Mouse (Mus musculus): ENCODE data around the gene Gm28035. TPM values are rescaled to one million over a fixed set of nuclear protein-coding genes. Genes with fewer than 3 reads are reported as not detected.
A peak's percentile ranks its signal among the peaks of the same experiment; 100 is the strongest.

Gm28035 gene
- polyA plus RNA-seq, 1 experiment from 2014 or later: 0.05 TPM

DNA sequence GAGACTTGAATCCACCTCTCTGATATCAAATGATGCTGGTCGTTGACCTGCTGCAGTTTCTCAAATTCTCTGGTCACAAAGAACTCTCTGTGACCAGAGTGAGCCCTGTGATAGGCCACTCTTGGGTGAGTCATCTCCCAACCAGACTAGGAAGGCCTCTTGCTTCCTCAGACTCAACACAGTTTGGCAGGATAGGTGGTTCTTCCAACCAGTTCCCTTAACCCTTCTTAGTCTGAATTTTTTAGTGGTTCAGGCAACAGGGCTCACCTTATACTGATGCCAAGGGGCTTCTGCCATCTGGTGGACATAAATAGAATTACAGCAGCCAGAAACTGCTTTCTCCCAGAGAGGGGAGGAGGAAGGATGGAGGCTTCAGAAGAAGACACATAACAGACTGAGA is 29.8 kb downstream of the Gm28035 start:
- Histone ChIP-seq H3K4me3 (ENCODE audit: low read depth, low read length) (no peak overlapping the region), H3K9me3 (ENCODE audit: control insufficient read depth, low read length) (no peaks in the 10 kb centered on the region), H3K9ac (ENCODE audit: low read length) (no peak overlapping the region), H3K4me2 (replicated peaks; ENCODE audit: low read depth) (no peak overlapping the region), H3K27ac (replicated peaks) (peak overlapping the region; percentile 26; the same call in 1 of the 2 replicates), H3K36me3 (ENCODE audit: control insufficient read depth, insufficient read depth, low read length) (peaks cover 3% of the 10 kb centered on the region; the same call in 1 of the 2 replicates), H3K4me1 (replicated peaks; ENCODE audit: control insufficient read depth, insufficient read depth) (peaks cover 10% of the 10 kb centered on the region), H3K27me3 (ENCODE audit: control insufficient read depth, insufficient read depth, low read length) (no peaks in the 10 kb centered on the region)
- TF ChIP-seq CTCF (IDR thresholded peaks at IDR 0.05; ENCODE audit: low read depth): peak; percentile 98
- no peak for TF ChIP-seq EP300 (optimal IDR thresholded peaks at IDR 0.05)
- DNase-seq (ENCODE audit: low spot score): peak; percentile 46
- ATAC-seq (ENCODE audit: low FRiP score, low TSS enrichment): peak; percentile 89
- WGBS: 0% methylated on average over 1 of the region's 1 CpGs

DNA sequence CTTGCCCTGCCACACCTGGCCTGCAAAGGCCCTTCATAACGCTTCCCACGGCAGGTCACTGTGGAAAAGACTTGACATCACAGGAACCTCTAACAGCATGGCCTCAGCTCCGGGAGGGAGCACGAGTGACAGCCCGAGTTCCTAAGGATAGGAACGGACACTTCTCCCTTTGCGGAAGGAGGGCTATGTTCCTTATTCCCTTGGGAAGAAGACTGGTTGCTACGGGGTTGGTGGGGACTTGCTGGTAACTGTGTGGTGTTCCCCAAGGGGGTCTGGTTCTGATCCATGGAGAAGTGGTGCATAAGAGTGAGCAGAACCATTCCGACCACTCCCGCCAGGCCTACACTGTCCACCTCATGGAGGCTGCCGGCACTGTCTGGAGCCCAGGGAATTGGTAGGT is 40.4 kb downstream of the Gm28035 start, which contains the start of gene Gm28038:
TSS of gene Gm28038 (plus strand) at position 301 of the 400 bp plus-strand sequence.
- no peaks in the 10 kb centered on the region for H3K27me3 ChIP-seq (ENCODE audit: control insufficient read depth, insufficient read depth, low read length)
- H3K4me1 ChIP-seq (replicated peaks; ENCODE audit: control insufficient read depth, insufficient read depth): peaks cover 5% of the 10 kb centered on the region; the same call in 1 of the 2 replicates
- no peak within 1 kb of the TSS for H3K4me2 ChIP-seq (replicated peaks; ENCODE audit: low read depth)
- no peak within 1 kb of the TSS for H3K9ac ChIP-seq (ENCODE audit: low read length)
- no peak for TF ChIP-seq CTCF (IDR thresholded peaks at IDR 0.05; ENCODE audit: low read depth)
- no peak for TF ChIP-seq EP300 (optimal IDR thresholded peaks at IDR 0.05)
- DNase-seq (ENCODE audit: low spot score) (no peak), ATAC-seq (ENCODE audit: low FRiP score, low TSS enrichment) (no peak)
- H3K9me3 ChIP-seq (ENCODE audit: control insufficient read depth, low read length): no peaks in the 10 kb centered on the region
- no peak within 1 kb of the TSS for H3K27ac ChIP-seq (replicated peaks)
- no peaks in the 10 kb centered on the region for H3K36me3 ChIP-seq (ENCODE audit: control insufficient read depth, insufficient read depth, low read length)
- H3K4me3 ChIP-seq (ENCODE audit: low read depth, low read length): no peak within 1 kb of the TSS
- 91% methylated on average over 11 of the region's 11 CpGs for WGBS

DNA sequence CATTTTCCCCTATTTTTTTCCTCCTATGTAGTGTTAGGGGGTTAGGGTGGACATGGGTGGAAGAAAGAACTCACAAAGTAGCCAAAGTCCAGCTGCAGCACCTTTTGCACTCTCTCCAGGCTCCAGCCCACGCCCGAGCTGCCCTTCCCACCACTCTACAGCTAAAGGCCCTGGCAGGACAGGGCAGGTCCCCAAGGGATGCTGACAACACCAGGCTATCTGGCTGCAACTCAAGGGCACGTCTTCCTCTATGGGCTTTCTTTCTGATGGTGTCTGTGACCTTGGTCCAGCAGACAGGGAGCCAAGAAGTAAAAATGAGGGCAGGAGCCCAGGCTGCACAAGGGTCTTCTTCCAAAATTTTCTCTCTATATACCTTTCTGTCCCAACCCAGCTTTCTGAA is 41.3 kb downstream of the Gm28035 start:
- Histone ChIP-seq H3K36me3 (ENCODE audit: control insufficient read depth, insufficient read depth, low read length) (no peaks in the 10 kb centered on the region), H3K9ac (ENCODE audit: low read length) (no peak overlapping the region), H3K27ac (replicated peaks) (no peak overlapping the region), H3K4me3 (ENCODE audit: low read depth, low read length) (no peak overlapping the region), H3K9me3 (ENCODE audit: control insufficient read depth, low read length) (no peaks in the 10 kb centered on the region), H3K27me3 (ENCODE audit: control insufficient read depth, insufficient read depth, low read length) (no peaks in the 10 kb centered on the region), H3K4me1 (replicated peaks; ENCODE audit: control insufficient read depth, insufficient read depth) (peaks cover 5% of the 10 kb centered on the region; the same call in 1 of the 2 replicates), H3K4me2 (replicated peaks; ENCODE audit: low read depth) (no peak overlapping the region)
- no peak for TF ChIP-seq EP300 (optimal IDR thresholded peaks at IDR 0.05)
- no peak for TF ChIP-seq CTCF (IDR thresholded peaks at IDR 0.05; ENCODE audit: low read depth)
- ATAC-seq (ENCODE audit: low FRiP score, low TSS enrichment) (no peak), DNase-seq (ENCODE audit: low spot score) (no peak)
- WGBS: 73% methylated on average over 3 of the region's 3 CpGs

DNA sequence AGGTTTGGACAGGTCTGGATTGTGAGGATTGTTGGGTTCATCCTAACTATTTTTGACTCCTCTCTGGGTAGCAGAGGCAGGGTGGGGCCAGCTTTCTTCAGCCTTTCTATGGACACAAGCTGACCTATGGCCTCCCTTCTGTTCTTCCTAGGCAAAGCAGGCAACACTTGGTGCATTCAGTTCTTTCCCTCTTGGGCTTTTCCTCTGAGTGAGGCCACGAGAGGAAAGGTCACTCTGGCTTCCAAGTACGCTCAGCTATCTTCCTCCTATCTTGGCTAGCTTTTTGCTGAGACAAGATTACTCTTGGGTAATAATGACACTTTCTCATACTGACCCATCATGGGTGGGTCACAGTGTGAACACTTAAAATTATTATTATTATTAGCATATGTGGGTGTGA is 42.8 kb downstream of the Gm28035 start:
- no peak overlapping the region for H3K27ac ChIP-seq (replicated peaks)

DNA sequence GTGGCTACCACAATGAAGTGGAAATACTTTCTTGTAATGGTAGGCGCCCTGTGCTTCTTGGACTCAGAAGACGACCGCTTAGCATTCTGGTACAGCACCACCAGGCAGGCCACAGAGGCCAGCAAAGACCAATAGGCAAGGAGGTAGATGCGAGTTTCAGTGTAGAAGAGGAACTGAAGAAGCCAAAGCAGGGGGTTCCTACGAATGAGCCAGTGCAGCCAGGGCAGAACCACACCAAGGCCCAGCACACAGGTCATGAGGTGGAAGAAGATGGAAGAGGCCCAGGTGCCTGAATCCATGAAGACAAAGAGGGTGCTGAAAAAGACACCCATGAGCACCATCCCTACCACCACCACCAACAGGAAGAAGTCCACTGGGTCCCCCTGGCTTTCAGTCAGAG is 44.6 kb downstream of the Gm28035 start:
- 88% methylated on average over 5 of the region's 5 CpGs for WGBS
- Histone ChIP-seq H3K27ac (replicated peaks) (no peak overlapping the region), H3K4me3 (ENCODE audit: low read depth, low read length) (peak overlapping the region; percentile 85; the same call in 1 of the 2 replicates), H3K9me3 (ENCODE audit: control insufficient read depth, low read length) (no peaks in the 10 kb centered on the region), H3K27me3 (ENCODE audit: control insufficient read depth, insufficient read depth, low read length) (no peaks in the 10 kb centered on the region), H3K4me2 (replicated peaks; ENCODE audit: low read depth) (peak overlapping the region; percentile 89), H3K36me3 (ENCODE audit: control insufficient read depth, insufficient read depth, low read length) (no peaks in the 10 kb centered on the region), H3K9ac (ENCODE audit: low read length) (no peak overlapping the region), H3K4me1 (replicated peaks; ENCODE audit: control insufficient read depth, insufficient read depth) (peaks cover 5% of the 10 kb centered on the region; the same call in 1 of the 2 replicates)
- DNase-seq (ENCODE audit: low spot score) (no peak), ATAC-seq (ENCODE audit: low FRiP score, low TSS enrichment) (no peak)
- TF ChIP-seq CTCF (IDR thresholded peaks at IDR 0.05; ENCODE audit: low read depth): no peak
- TF ChIP-seq EP300 (optimal IDR thresholded peaks at IDR 0.05): no peak

More for the DNA sequence above, 42.8 kb downstream of the Gm28035 start:
- DNase-seq (ENCODE audit: low spot score) (no peak), ATAC-seq (ENCODE audit: low FRiP score, low TSS enrichment) (no peak)
- WGBS: 71% methylated on average over 2 of the region's 2 CpGs
- no peaks in the 10 kb centered on the region for H3K36me3 ChIP-seq (ENCODE audit: control insufficient read depth, insufficient read depth, low read length)
- peaks cover 5% of the 10 kb centered on the region; the same call in 1 of the 2 replicates for H3K4me1 ChIP-seq (replicated peaks; ENCODE audit: control insufficient read depth, insufficient read depth)
- H3K27me3 ChIP-seq (ENCODE audit: control insufficient read depth, insufficient read depth, low read length): no peaks in the 10 kb centered on the region
- H3K4me2 ChIP-seq (replicated peaks; ENCODE audit: low read depth): no peak overlapping the region
- no peak for TF ChIP-seq EP300 (optimal IDR thresholded peaks at IDR 0.05)
- TF ChIP-seq CTCF (IDR thresholded peaks at IDR 0.05; ENCODE audit: low read depth): no peak
- no peak overlapping the region for H3K4me3 ChIP-seq (ENCODE audit: low read depth, low read length)
- H3K9ac ChIP-seq (ENCODE audit: low read length): no peak overlapping the region
- H3K9me3 ChIP-seq (ENCODE audit: control insufficient read depth, low read length): no peaks in the 10 kb centered on the region

DNA sequence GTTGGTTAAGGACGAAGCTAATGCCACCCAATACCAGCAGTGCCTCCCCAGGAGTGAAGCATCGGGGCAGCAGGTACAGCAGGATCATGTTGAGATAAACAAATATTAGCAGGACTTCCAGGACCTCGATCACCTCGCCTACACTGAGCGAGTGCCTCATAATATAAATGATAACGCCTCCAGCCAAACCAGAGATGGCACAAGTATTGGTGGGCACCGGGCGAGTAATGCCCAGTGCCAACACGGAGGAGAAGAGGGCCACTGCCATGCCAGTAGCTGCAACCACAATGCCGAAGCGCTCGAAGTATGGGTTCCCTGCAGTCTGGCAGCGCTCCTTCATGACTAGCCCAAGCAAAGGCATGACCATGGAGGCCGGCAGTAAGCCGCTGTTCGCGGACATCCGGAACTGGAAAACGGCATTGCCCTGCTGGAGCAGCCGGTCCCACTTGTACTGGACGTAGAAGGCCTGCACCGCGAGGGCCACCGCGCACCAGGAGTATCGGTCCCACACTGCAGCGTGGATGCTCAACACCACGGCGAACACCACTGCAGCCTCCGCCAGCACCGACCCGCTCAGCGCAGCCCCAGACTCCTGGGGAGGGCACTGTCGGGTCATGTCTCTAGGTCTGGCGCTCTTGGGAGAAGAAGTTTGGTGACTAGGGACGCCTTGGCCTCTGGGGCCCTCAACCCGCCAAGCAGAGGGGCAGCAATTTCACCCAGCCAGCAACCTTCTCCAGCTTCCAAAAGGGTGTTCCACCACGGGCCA is 45.2 kb downstream of the Gm28035 start:
- TF ChIP-seq CTCF (IDR thresholded peaks at IDR 0.05; ENCODE audit: low read depth) (no peak), EP300 (optimal IDR thresholded peaks at IDR 0.05) (no peak)
- Histone ChIP-seq H3K4me1 (replicated peaks; ENCODE audit: control insufficient read depth, insufficient read depth) (peaks cover 5% of the 10 kb centered on the region; the same call in 1 of the 2 replicates), H3K27ac (replicated peaks) (peak overlapping the region; percentile 70), H3K27me3 (ENCODE audit: control insufficient read depth, insufficient read depth, low read length) (no peaks in the 10 kb centered on the region), H3K36me3 (ENCODE audit: control insufficient read depth, insufficient read depth, low read length) (no peaks in the 10 kb centered on the region), H3K9ac (ENCODE audit: low read length) (peak overlapping the region; percentile 77), H3K4me3 (ENCODE audit: low read depth, low read length) (peak overlapping the region; percentile 85), H3K4me2 (replicated peaks; ENCODE audit: low read depth) (peak overlapping the region; percentile 89), H3K9me3 (ENCODE audit: control insufficient read depth, low read length) (no peaks in the 10 kb centered on the region)
- peak; percentile 65 for ATAC-seq (ENCODE audit: low FRiP score, low TSS enrichment)
- no peak for DNase-seq (ENCODE audit: low spot score)
- WGBS: 9% methylated on average over 37 of the region's 38 CpGs
